Mouse (Mus musculus) testis, adult 2 months (tissue): Measurements from ENCODE around the gene Gsn.

Experiments
- CTCF ChIP-seq: fragments of 200-500 bp; IDR thresholded peaks from 2 replicates; pipeline ENCODE4 v1.5.1; 2012; ENCODE audit warnings: low read depth, mild to moderate bottlenecking, inconsistent platforms, low read length, moderate library complexity; ENCODE audit not compliant: control insufficient read depth, insufficient read depth, insufficient replicate concordance
- POLR2A ChIP-seq: fragments of 200-500 bp; IDR thresholded peaks from 2 replicates; pipeline ENCODE4 v1.6.1; 2012; ENCODE audit warnings: low read depth, mild to moderate bottlenecking, inconsistent platforms, low read length, moderate library complexity; ENCODE audit not compliant: control insufficient read depth

- TF ChIP-seq POLR2A (no peak), CTCF (no peak)
Measured at GRCm38 (mm10) chr2:35271817-35272216, 15.6 kb downstream of the Gsn start.
